Mouse (Mus musculus): ENCODE data around the gene Vmn1r149. TPM values are rescaled to one million over a fixed set of nuclear protein-coding genes. Genes with fewer than 3 reads are reported as not detected.
"Not testable (repeated sequence)": the region's sequence is repeated elsewhere in the genome, so short reads cannot be mapped to it uniquely, and the experiment has no call there.

Gene Vmn1r149
- not detected for polyA plus RNA-seq (2012; fragmentation: generic; extraction: Trizol)
- long read RNA-seq, experiment 1: 0 reads
- long read RNA-seq, experiment 2: 0 reads

DNA sequence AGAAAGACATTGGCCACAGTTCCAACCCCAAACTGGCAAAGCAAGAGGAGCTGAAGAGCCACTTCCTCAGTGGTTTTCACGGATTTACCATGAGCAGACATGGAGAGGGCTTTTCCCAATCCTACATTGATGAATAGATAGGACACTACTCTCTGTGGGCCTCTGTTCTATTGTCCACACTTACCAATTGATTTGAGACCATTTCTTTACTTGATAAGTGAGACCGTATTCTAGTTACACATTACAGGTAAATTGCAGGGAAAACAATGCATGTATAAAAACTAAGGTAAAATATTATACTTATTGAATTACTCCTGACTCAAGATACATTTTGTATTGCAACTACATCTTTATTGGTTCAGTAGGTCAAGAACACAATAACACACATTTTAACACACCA, at the start of gene Vmn1r149:
TSS of gene Vmn1r149 (minus strand) at position 101 of the 400 bp plus-strand sequence.
- H3K79me3 ChIP-seq (ENCODE audit: low read depth); H3K36me3 ChIP-seq (ENCODE audit: control insufficient read depth, insufficient read depth); H3ac ChIP-seq (ENCODE audit: control insufficient read depth, insufficient read length, low read depth); H3K79me2 ChIP-seq (ENCODE audit: control insufficient read depth, insufficient read depth); H3K27me3 ChIP-seq (ENCODE audit: control insufficient read depth, insufficient read depth, insufficient read length); H3K4me3 ChIP-seq (ENCODE audit: insufficient read depth, poor library complexity, severe bottlenecking): not testable (repeated sequence)

DNA sequence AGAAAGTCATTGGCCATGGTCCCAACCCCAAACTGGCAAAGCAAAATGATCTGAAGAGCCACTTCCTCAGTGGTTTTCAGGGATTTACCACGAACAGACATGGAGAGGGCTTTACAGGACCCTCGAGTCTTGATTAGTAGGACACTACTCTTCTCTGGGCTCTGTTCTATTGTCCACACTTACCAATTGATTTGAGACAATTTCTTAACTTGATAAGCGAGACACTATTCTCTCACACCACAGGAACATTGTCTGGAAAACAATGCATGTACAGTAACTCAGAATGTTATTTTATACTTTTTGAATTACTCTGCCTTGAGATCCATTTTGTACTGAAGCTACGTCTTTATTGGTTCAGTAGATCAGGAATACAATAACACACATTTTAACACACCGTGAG, 25.9 kb upstream of the Vmn1r149 start, which contains the start of gene Gm10665:
TSS of gene Gm10665 (minus strand) at position 101 of the 400 bp plus-strand sequence.
- H3ac ChIP-seq (ENCODE audit: control insufficient read depth, insufficient read length, low read depth); H3K27me3 ChIP-seq (ENCODE audit: control insufficient read depth, insufficient read depth, insufficient read length); H3K79me3 ChIP-seq (ENCODE audit: low read depth); H3K4me3 ChIP-seq (ENCODE audit: insufficient read depth, poor library complexity, severe bottlenecking); H3K79me2 ChIP-seq (ENCODE audit: control insufficient read depth, insufficient read depth); H3K36me3 ChIP-seq (ENCODE audit: control insufficient read depth, insufficient read depth): not testable (repeated sequence)

DNA sequence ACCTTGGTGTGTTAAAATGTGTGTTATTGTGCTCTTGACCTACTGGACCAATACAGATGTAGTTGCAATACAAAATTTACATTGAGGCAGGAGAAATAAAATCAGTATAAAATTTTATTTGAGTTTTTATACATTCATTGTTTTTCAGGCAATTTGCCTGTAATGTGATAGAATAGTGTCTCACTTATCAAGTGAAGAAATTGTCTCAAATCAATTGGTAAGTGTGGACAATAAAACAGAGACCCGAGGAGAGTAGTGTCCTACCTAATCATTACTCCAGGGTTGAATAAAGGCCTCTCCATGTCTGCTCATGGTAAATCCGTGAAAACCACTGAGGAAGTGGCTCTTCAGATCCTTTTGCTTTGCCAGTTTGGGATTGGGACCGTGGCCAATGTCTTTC, 24.7 kb downstream of the Vmn1r149 start, which contains the start of gene Vmn1r148:
TSS of gene Vmn1r148 (plus strand) at position 301 of the 400 bp plus-strand sequence.
- H3K79me3 ChIP-seq (ENCODE audit: low read depth); H3K4me3 ChIP-seq (ENCODE audit: insufficient read depth, poor library complexity, severe bottlenecking); H3K27me3 ChIP-seq (ENCODE audit: control insufficient read depth, insufficient read depth, insufficient read length); H3ac ChIP-seq (ENCODE audit: control insufficient read depth, insufficient read length, low read depth); H3K79me2 ChIP-seq (ENCODE audit: control insufficient read depth, insufficient read depth); H3K36me3 ChIP-seq (ENCODE audit: control insufficient read depth, insufficient read depth): not testable (repeated sequence)

Other genes starting within 250 kb of the Vmn1r149 start
- not detected for gene Vmn1r143, start 248.9 kb downstream of the Vmn1r149 start, polyA plus RNA-seq (2012; fragmentation: generic; extraction: Trizol)
- not detected for gene Gm8653, start 237.0 kb downstream of the Vmn1r149 start, polyA plus RNA-seq (2012; fragmentation: generic; extraction: Trizol)
- not detected for gene Gm8453, start 208.7 kb downstream of the Vmn1r149 start, polyA plus RNA-seq (2012; fragmentation: generic; extraction: Trizol)
- not detected for gene Gm4187, start 108.5 kb downstream of the Vmn1r149 start, polyA plus RNA-seq (2012; fragmentation: generic; extraction: Trizol)
- gene Gm8660, start 67.2 kb downstream of the Vmn1r149 start, polyA plus RNA-seq (2012; fragmentation: generic; extraction: Trizol): not detected
- gene Vmn1r148, start 24.6 kb downstream of the Vmn1r149 start, polyA plus RNA-seq (2012; fragmentation: generic; extraction: Trizol): not detected
- not detected for gene Gm10665, start 25.8 kb upstream of the Vmn1r149 start, polyA plus RNA-seq (2012; fragmentation: generic; extraction: Trizol)
- not detected for gene Vmn1r151, start 61.4 kb upstream of the Vmn1r149 start, polyA plus RNA-seq (2012; fragmentation: generic; extraction: Trizol)
- gene Vmn1r152, start 84.7 kb upstream of the Vmn1r149 start, polyA plus RNA-seq (2012; fragmentation: generic; extraction: Trizol): not detected
- gene Gm8677, start 96.7 kb upstream of the Vmn1r149 start, polyA plus RNA-seq (2012; fragmentation: generic; extraction: Trizol): not detected
- gene Gm4201, start 127.1 kb upstream of the Vmn1r149 start, polyA plus RNA-seq (2012; fragmentation: generic; extraction: Trizol): not detected
- not detected for gene Gm4565, start 149.9 kb upstream of the Vmn1r149 start, polyA plus RNA-seq (2012; fragmentation: generic; extraction: Trizol)
- gene Vmn1r155, start 219.8 kb upstream of the Vmn1r149 start, polyA plus RNA-seq (2012; fragmentation: generic; extraction: Trizol): not detected